Mouse (Mus musculus) heart, adult 11 months (tissue): Measurements from ENCODE around the gene Tbc1d2b.

Experiments
- DNase-seq: peaks from one replicate; pipeline ENCODE4 v3.0.0; 2022

The Tbc1d2b gene

DNA sequence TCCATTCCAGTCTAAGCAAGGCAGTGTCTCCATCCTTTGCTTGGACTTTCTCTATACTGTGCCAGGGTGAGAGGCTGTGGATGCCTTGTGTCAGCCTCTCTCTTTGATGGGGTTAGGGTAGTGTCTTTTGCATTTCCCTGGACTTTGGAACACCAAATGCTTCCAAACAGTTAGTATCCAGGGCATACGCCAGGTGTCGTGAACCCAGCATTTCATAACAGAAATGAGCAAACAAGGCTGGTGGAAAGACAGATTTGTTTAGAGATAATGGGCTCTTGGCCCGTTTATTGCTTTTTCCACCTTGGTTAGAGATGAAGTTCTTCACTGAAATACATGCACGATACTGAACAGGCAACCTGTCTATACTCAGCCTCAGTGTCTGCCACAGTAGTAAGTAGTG lies 105.0 kb downstream of the Tbc1d2b start:
- no peak for DNase-seq

DNA sequence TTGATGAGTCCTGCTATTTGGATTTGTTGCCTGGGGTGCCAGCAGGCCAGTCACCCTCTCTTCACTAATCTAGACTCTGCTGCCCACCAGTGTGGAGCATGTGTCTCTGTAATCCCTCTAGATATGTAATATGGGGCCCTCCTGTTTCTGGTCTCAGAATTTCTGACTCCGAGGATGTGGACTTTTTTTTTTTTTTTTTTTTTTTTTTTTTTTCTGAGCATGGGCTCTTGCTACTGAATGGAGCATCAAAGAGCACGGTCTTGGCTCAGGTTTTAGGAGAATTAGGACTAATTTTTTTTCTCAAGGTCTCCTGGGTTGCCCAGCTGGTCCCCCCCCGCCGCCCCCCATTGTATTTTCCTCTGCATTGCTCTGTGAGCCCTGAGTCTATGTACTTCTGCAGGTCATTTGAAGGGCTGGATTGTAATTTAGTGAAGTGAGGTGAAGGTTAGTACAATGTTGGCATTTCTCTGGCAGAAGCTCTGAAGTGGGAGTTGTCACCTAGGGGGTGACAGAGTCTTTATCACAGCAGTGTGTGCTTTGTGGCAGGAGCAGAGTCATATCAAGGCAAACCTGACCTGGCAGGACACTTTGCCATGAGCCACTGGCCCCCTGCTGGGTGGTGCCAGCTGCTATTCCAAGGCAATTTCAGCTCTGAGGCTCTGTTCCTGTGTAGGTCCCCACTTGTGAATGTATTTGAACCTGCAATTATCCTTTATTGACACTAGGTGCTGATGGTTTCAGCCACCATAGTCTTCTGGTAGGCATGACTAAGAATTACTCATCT lies 105.7 kb downstream of the Tbc1d2b start:
- peak; percentile 98 for DNase-seq

DNA sequence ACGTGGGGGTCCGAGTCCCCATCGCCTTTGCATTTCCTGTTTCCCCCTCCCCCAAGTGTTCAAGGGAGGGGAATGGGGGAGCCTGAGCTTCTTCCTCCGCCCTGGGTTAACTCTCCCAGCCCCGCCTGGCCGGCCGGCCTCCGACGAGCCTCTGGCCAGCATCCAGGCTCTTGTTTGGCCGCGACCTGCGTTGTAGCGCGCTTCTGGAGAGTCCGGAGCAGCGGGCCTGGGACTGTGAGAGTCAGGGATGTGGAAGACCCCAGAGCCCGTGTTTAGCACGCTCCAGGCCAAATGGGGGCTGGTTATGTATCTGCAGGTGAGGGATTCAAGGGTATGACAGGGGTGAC lies 106.9 kb downstream of the Tbc1d2b start:
- no peak for DNase-seq

DNA sequence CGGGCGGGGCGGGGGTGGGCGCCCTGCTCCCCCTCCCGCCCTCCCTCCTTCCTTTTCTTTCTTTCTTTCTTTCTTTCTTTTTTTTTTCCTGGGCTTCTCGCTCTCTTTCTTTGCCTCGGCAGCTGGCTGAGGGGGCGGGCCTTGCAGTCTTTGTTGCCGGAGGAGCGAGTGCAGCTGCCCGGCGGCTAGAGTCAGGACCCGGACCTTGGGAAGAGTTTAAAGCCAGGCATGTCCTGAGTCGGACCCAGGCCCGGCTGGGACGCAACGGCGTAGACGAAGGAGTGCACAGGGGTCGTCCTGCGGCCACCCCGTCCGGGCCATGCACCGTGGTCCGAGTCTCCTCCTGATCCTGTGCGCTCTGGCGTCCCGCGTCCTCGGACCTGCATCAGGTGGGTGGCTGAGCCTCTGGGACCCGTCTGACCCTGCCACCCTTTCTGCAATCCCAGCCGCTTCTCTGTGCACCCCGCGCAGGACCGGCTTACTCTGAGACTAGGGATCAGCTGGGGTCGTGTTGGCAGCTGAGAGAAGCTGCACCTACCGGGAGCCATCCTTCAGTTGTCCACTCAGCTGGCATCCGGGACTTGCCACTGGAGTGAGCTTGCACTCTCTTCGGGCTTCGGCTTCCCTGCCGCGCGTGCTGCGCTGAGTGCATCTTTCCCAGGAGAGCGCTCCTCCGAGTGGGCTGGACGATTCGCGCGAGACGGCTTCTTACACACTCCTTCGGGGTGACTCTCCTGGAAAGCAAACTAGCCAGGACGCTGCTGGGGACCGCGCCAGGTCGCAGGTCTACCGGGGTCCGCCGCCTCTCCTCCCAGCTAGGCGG lies 107.5 kb downstream of the Tbc1d2b start, which contains the start of gene Adamts7:
Gene Adamts7, plus strand, starts transcription at position 144 of the 823 bp plus-strand sequence.
- peak; percentile 96 for DNase-seq

DNA sequence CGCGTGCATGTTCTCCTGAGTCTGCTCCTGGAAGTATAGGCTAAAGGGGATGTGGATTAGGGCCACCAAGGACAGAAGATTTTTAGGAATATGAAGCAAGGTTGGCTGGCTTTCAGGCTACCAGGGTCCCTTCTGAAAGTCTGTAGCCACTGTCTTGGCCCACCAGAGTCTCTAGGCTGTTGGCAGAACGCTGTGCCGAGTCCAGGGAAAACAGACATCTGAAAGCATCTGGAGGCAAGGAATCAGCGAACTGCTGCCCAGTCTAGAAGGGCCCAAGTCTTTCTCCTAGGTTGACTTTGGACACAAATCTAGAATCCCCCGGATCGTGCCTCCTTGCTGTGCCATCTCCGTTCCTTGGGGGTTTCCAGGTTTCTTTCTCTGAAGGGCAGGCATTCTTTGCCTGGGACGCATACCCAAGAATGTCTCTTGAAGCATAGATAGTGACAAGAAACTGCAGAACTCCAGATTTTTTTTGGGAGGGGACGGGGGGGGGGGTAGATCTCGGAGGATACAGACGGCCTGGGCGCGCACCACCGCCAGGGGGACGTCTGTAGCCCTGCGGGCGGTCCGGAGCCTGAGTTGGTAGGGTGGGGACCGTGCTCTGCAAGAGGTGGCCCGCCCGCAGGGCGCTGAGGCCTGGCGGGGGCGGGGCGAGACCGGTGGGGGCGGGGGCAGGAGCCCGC lies 108.2 kb downstream of the Tbc1d2b start:
- DNase-seq, result peak; percentile 98
